Mouse (Mus musculus): ENCODE results near the gene Cd99l2.
"Not testable (repeated sequence)": the region's sequence is repeated elsewhere in the genome, so short reads cannot be mapped to it uniquely, and the experiment has no call there.

Gene Cd99l2

DNA sequence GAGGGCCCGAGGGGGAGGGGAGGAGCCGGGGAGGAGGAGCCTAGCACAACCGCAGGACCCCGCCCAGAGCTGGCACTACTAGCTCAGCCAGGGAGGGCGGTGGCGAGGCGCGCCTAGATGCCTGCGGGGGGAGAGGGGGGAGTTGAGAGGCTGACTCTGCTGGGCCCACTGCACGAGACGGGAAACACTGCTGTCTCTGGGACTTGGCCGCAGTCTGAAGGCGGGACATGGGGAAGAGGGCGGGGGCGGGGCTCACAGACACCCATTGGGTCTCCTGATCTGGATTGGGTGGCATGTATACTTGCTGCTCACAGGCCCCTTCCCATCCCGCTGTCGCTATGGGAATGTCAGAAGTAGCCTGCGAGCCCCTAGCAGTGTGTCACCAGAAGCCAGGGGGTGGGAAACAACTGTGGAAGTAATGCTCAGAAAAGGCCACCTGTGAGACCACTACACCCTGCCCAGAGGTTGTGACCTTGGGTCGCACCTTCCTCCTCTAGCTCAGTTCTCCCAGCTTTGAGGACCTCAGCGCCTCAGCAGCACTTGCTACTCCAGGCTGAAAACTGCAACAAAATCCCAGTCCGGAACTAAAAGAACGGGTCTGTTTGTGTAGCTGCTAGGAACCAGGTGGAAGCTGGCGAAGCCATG lies at the start of gene Cd99l2:
Gene Cd99l2, minus strand, starts transcription at position 216 of the 645 bp plus-strand sequence.
- DNase-seq (ENCODE audit: low read depth) = peak; percentile 64

DNA sequence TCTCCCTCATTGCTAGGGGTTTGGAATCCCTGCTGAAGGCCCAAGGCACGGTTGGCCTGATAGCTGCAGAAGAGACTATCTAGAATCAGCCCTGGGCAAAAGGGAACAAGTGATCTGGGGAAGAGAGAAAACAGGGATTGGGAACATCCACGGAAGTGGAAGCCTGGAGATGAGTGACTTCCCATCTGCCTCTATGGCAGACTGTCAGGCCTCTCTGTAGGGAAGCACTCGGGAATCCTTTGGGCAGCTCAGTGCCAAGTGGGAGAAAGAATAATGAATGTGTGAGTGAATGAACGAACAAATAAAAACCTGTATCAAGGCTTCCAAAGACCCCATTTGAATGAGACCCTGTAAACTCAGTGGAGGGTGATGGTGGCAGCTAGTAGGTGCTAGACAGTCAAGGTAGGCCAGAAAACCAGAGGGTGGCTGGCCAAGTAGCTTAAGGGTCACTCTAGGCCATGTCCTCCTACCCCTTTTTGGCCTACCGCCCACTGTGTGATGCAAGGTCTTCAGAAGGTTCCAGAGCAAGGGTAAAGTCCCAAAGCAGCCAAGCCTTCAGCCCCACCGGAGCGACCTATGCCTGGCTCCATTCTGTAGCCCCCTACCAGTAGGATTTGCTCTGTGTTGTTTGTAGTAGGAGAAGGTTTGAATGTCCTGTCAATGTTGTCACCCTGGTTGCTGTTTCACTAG lies 48.3 kb upstream of the Cd99l2 start:
- DNase-seq (ENCODE audit: low read depth) = no peak

DNA sequence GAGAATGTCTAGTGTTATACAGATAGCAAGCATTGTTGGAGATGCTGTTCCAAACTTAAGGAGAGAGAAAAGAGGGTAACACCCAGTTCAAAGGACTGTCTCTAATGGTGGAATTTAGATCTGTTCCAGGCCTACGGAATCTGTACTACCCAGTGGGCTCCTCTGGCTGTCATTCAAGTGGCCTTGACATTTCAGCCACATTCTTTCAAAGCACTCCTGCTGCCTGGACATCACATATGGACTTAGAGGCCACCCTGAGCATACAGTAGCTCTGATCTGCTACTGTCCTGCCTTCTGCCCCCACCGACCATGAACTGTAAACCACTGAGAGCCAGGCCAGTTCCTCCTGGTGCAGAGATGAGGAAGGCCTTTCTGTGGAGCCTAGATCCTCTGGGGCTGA lies 45.1 kb upstream of the Cd99l2 start:
- DNase-seq (ENCODE audit: low read depth) = no peak

GRCm38 (mm10) chrX:71534102-71534501 lies 41.5 kb upstream of the Cd99l2 start:
- no peak for DNase-seq (ENCODE audit: low read depth)

- no peak for DNase-seq (ENCODE audit: low read depth)
Measured at GRCm38 (mm10) chrX:71532635-71533034, 40.0 kb upstream of the Cd99l2 start.

DNA sequence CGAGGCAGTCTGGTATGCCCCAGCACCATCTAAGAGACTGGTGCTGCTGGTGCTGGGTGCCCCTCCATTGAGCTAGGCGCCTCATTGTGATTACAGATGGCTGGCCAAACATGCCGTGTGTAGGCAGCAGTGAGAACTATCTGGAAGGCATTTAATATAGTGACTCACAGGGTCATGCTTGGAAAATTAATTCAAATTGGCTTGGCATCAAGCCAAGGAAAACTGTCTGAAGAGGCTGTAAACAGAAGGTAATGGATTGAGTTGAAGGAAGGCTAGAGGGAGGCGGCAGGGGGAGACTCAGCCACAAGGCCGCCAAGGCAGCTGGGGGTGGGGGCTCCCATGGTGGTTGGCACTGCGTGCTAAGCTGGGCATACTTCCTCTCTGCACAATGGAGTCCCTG lies 36.0 kb upstream of the Cd99l2 start:
- DNase-seq (ENCODE audit: low read depth) = no peak

DNA sequence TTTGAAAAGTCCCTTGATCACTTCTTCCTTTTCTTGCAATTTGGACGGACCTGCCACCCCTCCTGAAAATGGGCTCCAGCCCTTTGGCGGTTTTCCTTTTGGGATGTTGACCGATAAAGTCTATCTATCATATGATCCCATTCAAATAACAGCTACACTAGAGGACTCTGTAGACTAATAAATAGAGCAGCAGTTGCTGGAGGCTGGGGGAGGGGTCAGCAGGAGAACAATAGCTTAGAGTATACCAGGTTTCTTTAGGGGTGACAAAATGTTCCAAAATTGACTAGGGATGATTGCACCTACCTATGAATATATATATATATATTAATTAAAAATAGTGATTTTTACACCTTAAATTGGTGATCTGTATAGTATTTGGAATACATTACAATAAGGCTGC lies 35.5 kb upstream of the Cd99l2 start:
- no peak for DNase-seq (ENCODE audit: low read depth)

DNA sequence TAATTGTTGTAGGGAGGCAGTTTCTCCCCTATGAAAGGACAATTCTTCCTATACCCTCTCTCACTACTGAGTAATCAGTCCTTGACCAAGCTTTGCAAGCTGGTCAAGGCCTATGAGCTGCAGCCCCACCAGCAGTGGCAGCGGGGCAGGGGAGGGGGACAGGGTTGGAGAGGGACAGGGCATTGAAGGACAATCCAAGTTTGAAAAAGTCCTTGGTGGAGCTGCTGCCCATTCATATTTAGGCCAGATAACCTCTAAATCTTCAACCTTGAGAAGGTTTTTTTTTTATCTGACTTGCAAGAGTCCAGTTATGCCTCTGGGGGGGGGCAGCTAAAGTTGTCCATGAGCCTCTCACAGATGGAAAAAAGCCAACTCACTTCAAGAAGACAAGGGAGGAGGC lies 34.8 kb upstream of the Cd99l2 start:
- no peak for DNase-seq (ENCODE audit: low read depth)

DNA sequence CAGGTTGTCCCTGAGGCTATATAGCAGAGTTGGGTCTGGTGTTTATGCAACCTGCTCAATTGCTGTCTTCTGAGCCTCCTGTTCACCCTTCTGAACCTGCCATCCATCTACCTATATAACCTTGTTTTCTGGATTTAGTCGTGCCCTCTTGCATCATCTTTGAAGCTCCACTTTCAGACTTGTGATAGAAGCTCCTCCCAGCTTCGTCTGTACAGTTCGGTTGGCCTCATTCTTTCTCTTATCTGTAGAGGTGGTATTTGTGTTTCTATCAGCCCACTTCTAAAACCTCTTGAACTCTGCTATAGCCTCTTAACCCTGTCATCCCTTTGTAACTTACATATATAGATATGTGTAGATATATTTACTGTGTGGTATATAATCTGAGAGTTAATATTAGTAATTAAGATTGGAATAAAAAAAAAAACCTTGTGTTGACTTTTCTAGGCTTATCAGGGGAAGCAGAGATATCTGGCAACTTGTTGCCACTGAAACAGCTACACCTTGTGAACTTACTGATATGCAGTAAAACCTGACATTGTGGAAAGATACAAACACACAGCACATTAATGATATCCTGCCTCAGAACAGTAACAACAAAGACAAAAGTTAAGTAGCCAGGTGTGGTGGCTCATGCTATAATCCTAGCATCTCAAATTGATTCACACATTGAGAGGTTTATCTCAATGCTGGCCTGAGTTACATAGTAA lies 33.1 kb upstream of the Cd99l2 start:
- no peak for DNase-seq (ENCODE audit: low read depth)

GRCm38 (mm10) chrX:71524310-71524709 lies 31.7 kb upstream of the Cd99l2 start:
- DNase-seq (ENCODE audit: low read depth) = no peak

- DNase-seq (ENCODE audit: low read depth) = no peak
Measured at GRCm38 (mm10) chrX:71522889-71523288, 30.2 kb upstream of the Cd99l2 start.

GRCm38 (mm10) chrX:71519252-71519651 lies 26.6 kb upstream of the Cd99l2 start:
- DNase-seq (ENCODE audit: low read depth) = no peak

DNA sequence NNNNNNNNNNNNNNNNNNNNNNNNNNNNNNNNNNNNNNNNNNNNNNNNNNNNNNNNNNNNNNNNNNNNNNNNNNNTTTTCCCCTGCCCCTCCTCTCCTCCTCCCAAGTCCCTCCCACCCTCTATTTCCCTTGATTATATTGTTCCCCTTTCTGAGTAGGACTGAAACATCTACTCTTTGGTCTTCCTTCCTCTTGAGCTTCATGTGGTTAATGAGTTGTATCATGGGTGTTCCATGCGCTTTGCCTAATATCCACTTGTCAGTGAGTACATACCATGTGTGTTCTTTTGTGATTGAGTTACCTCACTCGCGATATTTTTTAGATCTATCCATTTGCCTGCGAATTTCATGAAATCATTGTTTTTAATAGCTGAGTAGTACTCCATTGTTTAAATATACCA lies 13.9 kb upstream of the Cd99l2 start:
- DNase-seq (ENCODE audit: low read depth) = not testable (repeated sequence)

GRCm38 (mm10) chrX:71493279-71493656 lies 619 bp upstream of the Cd99l2 start:
- no peak for DNase-seq (ENCODE audit: low read depth)

DNA sequence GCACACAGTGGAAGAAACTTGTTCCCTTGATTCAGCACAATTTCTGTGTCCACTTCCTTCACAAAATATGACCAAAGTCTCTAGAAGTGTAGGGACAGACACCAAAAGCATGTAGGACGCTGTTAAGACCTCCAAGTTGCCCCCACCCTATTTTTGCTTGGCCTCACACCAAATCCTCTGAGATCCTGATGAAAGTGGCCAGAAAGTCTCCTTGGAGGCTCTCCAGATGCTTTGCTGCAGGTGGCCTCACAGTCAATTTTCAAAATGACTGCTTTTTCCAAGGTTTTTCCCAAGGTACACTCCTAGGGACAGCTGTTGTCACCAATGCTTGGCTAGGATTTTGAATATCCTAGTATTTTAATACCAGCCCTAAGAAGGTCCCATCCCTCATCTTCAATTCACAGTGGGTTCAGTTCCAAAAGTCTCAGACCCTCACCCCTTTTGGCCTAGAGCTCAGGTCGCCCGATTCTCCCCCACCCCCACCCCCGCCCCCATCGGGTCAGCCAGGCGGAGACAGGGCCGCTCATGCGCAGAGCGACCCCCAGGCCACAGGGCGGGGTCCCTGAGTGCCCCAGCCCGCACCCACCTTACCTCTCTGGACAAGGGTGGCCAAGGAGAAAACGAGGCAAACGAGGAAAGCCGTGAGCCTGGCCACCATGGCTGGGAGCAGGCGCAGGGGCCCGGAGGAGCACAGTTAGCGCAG lies 567 bp downstream of the Cd99l2 start:
- DNase-seq (ENCODE audit: low read depth) = no peak

GRCm38 (mm10) chrX:71489353-71489752 lies 3.3 kb downstream of the Cd99l2 start:
- DNase-seq (ENCODE audit: low read depth) = no peak

- no peak for DNase-seq (ENCODE audit: low read depth)
Measured at GRCm38 (mm10) chrX:71482244-71482643, 10.4 kb downstream of the Cd99l2 start.

DNA sequence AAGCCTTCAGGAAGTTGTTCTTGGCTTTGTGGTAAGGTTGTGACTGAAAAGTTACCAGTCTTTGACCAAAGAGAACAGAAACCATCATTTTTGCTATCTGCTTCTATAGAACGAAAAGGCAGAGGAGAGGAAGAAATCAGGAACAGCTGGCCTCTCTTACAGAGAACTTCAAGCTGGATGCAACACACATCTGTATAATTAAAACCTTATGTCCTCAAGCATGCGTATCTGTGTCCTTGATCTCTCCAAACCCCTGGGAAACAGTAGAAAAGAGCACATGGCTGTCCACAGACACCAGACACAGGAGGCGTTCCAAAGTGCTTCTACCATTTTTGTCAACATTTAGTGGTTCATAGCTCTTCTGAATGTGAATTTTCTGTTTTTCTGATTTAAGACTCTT lies 16.7 kb downstream of the Cd99l2 start:
- DNase-seq (ENCODE audit: low read depth) = no peak

- DNase-seq (ENCODE audit: low read depth) = no peak
Measured at GRCm38 (mm10) chrX:71475497-71475896, 17.2 kb downstream of the Cd99l2 start.

- no peak for DNase-seq (ENCODE audit: low read depth)
Measured at GRCm38 (mm10) chrX:71475084-71475483, 17.6 kb downstream of the Cd99l2 start.

- DNase-seq (ENCODE audit: low read depth) = peak; percentile 50
Measured at GRCm38 (mm10) chrX:71474296-71474956, 18.2 kb downstream of the Cd99l2 start.

- no peak for DNase-seq (ENCODE audit: low read depth)
Measured at GRCm38 (mm10) chrX:71468639-71469295, 23.9 kb downstream of the Cd99l2 start.
